Mouse (Mus musculus) hindbrain, embryonic 13.5 days (tissue): Measurements from ENCODE around the gene Apol7e. TPM values are rescaled to one million over a fixed set of nuclear protein-coding genes. Genes with fewer than 3 reads are reported as not detected.
"Not testable (repeated sequence)": the region's sequence is repeated elsewhere in the genome, so short reads cannot be mapped to it uniquely, and the experiment has no call there.

ENCODE experiments used
- ATAC-seq: fragments of 200-750 bp; cut with Nextera tagmentation; 2 replicates; pipeline ENCODE4 v1.8.0; 2017; ENCODE audit warnings: moderate TSS enrichment; ENCODE audit not compliant: low FRiP score
- H3K27ac ChIP-seq: fragments of 300-500 bp; sonication (generic); 2 replicates; pipeline ENCODE4 v1.5.1; 2015; ENCODE audit warnings: inconsistent platforms, mild to moderate bottlenecking, moderate library complexity
- H3K27me3 ChIP-seq: fragments of 300-500 bp; sonication (generic); 2 replicates; pipeline ENCODE4 v1.6.1; 2015; ENCODE audit warnings: mild to moderate bottlenecking, inconsistent platforms
- H3K36me3 ChIP-seq: fragments of 300-500 bp; sonication (generic); 2 replicates; pipeline ENCODE4 v1.6.1; 2015; ENCODE audit warnings: mild to moderate bottlenecking, inconsistent platforms
- H3K4me1 ChIP-seq: fragments of 300-500 bp; sonication (generic); replicated peaks from 2 replicates; pipeline ENCODE4 v1.6.1; 2015; ENCODE audit warnings: inconsistent platforms
- H3K4me2 ChIP-seq: fragments of 300-500 bp; sonication (generic); 2 replicates; pipeline ENCODE4 v1.6.1; 2015; ENCODE audit warnings: inconsistent platforms, mild to moderate bottlenecking, moderate library complexity
- H3K4me3 ChIP-seq: fragments of 300-500 bp; sonication (generic); 2 replicates; pipeline ENCODE4 v1.5.1; 2015; ENCODE audit warnings: mild to moderate bottlenecking, inconsistent platforms
- H3K9ac ChIP-seq: fragments of 300-500 bp; sonication (generic); 2 replicates; pipeline ENCODE4 v1.6.1; 2015; ENCODE audit warnings: mild to moderate bottlenecking, inconsistent platforms
- H3K9me3 ChIP-seq: fragments of 300-500 bp; sonication (generic); 2 replicates; pipeline ENCODE4 v1.6.1; 2016; ENCODE audit warnings: inconsistent platforms
- WGBS: fragments of 180-500 bp; shearing (Covaris S2); methylation state at CpG from one replicate; pipeline ENCODE4 v1.1.7; 2015; 5-methylcytosine and 5-hydroxymethylcytosine counted together
- polyA plus RNA-seq: library from polyadenylated mRNA; unstranded; fragments of >200 nt; fragmentation: Nextera tagmentation; extraction: Ambion mirVana; gene quantifications from 2 replicates; pipeline ENCODE4 v1.2.1, GENCODE M21; 2015

Apol7e gene
- polyA plus RNA-seq, 1 experiment from 2014 or later = not detected

DNA sequence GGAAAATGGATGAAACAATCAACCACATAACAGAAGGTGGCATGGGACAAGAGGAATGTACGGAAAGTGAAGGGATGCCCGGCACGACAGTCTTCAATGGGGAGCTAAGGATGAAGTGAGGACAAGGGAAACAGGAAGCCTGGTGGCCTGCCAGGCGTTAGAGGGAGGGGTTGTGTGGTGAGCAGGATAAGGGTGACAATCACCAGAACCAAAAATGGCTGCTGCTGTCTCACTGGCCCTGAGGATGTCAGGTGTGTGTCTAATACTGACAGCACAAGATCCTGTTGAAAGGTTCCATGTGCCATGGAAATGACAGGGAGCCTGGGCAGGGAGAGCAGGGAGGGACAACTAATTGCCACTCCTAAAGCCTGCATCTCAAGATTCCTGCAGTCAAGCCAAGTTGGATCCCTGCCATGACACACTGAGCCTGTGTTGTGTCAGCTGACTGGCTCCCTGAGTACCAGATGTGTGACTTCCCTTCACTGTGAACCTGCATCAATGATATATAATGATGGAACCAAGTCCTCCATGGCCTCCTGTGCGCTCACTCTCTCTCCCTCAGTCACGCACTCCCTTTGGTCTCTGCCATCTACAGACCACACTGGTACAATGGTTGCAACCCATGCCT is 26.9 kb downstream of the Apol7e start:
- not testable (repeated sequence) for H3K36me3 ChIP-seq, H3K27me3 ChIP-seq, H3K4me3 ChIP-seq, ATAC-seq, H3K9ac ChIP-seq, H3K4me1 ChIP-seq, H3K27ac ChIP-seq, H3K4me2 ChIP-seq, H3K9me3 ChIP-seq
- WGBS = 83% methylated on average over 6 of the region's 6 CpGs

DNA sequence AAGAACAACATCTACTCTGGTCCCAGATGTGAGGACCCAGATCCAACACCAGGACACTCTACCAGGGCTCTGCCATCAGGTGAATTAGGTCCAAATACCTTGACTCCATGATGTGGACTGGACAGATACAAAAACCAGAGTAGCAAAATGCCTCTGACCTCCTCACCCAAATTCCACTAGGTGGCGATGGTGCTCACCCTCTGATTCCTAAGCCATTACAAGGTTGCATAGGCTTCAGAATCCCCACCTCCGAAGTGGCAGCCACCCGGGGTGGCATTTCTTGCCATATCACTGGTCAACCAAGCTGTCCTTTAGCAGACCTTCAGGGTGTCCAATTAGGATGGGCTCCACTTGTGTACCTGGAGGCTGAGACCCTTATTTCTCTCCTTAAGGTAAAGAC is 28.5 kb downstream of the Apol7e start:
- H3K27ac ChIP-seq, H3K9me3 ChIP-seq, H3K4me2 ChIP-seq, H3K36me3 ChIP-seq, H3K27me3 ChIP-seq, H3K9ac ChIP-seq, H3K4me1 ChIP-seq, ATAC-seq, H3K4me3 ChIP-seq: not testable (repeated sequence)
- 14% methylated on average over 3 of the region's 3 CpGs for WGBS

DNA sequence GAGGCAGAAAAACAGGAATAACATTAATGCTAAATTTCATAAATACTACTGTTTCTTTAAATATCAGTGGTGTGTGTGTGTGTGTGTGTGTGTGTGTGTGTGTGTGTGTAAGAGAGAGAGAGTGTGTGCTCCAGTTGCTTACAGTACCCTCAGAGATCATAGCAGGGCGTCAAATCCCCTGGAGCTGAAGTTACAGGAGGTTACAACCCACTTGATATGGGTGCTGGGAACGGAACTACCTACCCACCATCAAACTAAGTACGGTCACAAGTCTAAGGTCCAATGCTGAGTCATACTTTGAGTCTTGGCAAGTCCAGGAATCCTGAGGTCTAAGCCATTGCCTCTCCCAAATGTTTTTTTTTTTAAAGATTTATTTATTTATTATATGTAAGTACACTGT is 29.1 kb downstream of the Apol7e start:
- H3K36me3 ChIP-seq, H3K27me3 ChIP-seq, H3K4me1 ChIP-seq, H3K9me3 ChIP-seq, ATAC-seq, H3K27ac ChIP-seq, H3K4me2 ChIP-seq, H3K9ac ChIP-seq, H3K4me3 ChIP-seq: not testable (repeated sequence)
- WGBS = 93% methylated on average over 3 of the region's 3 CpGs

DNA sequence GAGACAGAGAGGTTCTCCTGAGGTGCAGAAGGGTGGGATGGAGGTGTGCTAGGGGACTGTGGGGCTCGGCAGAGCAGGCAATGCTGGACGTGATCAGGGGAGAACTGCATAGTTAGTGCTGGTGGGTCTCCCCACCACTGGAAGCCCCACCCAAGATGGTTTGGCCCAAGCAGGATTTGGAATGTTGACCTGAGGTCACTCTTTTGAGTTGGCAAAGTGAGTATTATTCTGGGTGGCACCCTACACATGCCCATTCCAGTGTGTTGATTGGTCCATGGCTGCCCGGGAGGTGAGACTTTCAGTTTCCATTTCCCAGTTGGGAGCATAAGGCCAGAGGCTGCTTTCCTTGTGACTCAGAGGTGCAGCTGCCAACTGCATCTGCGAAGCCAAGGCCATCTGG is 30.1 kb downstream of the Apol7e start, which contains the start of gene Apol9b:
Gene Apol9b, plus strand, starts transcription at position 301 of the 400 bp plus-strand sequence.
- not testable (repeated sequence) for H3K9me3 ChIP-seq, H3K27me3 ChIP-seq, H3K9ac ChIP-seq, H3K4me2 ChIP-seq, H3K4me3 ChIP-seq, H3K27ac ChIP-seq, ATAC-seq, H3K36me3 ChIP-seq, H3K4me1 ChIP-seq
- 75% methylated on average over 2 of the region's 4 CpGs for WGBS

DNA sequence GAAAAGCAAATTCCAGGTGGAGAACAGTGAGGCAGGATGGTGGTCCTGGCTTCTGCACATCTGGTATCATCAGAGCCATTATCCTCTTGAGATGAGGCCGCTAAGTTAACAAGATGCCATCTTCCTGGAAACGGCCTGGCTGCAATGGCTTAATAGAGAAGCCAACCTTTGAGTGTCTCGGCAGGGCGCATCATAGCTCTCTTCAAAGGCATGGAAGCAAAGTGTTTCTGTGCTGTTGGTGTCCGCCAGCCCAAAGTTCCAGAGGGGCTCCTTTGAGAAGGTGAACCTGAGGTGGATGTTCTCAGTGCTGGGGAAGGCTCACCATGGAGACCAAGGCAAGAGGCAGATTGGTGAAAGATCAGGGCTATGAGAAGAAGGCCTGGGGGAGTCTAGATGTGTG is 32.9 kb downstream of the Apol7e start:
- H3K4me1 ChIP-seq = no peaks in the 10 kb centered on the region
- H3K4me2 ChIP-seq = no peak overlapping the region
- H3K27ac ChIP-seq = no peak overlapping the region
- no peaks in the 10 kb centered on the region for H3K9me3 ChIP-seq
- H3K9ac ChIP-seq = no peak overlapping the region
- no peak overlapping the region for H3K4me3 ChIP-seq
- ATAC-seq = no peak
- 89% methylated on average over 5 of the region's 5 CpGs for WGBS
- no peaks in the 10 kb centered on the region for H3K27me3 ChIP-seq
- no peaks in the 10 kb centered on the region for H3K36me3 ChIP-seq

DNA sequence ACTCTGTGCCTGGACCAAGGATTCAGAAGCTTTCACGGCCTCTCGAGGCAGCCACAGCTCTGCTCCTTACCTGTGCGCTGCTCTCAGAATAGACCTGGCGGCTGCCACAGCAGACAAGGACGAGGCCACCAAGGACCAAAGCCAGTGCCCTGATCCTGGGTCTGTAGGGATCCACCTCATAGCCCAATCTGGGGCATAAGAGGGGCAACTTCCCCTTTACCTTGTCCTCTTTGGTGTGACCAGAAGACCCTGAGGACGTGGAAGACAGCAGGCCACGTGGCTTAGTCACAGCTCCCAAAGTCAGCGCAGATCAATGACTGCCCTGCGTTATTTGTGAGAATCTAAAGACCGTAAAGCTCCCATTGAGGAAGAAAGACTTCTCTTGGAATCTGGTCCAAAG is 34.2 kb downstream of the Apol7e start:
- not testable (repeated sequence) for H3K4me3 ChIP-seq, H3K36me3 ChIP-seq, H3K27me3 ChIP-seq, H3K4me1 ChIP-seq, ATAC-seq, H3K9me3 ChIP-seq, H3K9ac ChIP-seq, H3K4me2 ChIP-seq, H3K27ac ChIP-seq
- WGBS = 78% methylated on average over 10 of the region's 10 CpGs

DNA sequence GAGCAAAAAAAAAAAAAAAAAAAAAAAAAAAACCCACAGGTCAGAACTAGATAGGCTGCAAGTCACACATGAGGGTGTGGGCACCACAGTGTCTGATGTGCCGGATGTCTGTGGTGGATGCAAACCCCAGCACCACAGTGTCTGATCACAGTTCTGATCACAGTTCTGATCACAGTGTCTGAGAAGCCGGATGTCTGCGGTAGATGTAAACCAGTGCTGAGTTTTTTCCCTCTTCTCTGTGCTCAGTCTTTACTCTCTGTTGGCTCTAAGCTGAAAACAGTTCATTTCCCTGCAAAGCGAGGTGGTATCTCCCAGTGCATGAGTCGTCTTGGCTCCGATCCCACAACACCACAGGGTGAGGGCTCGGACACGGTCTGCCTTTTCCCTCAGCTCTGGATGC is 34.7 kb downstream of the Apol7e start:
- not testable (repeated sequence) for H3K27ac ChIP-seq, H3K9me3 ChIP-seq, H3K36me3 ChIP-seq, H3K4me2 ChIP-seq, H3K27me3 ChIP-seq, H3K9ac ChIP-seq, H3K4me3 ChIP-seq, H3K4me1 ChIP-seq, ATAC-seq
- WGBS = 85% methylated on average over 8 of the region's 8 CpGs

DNA sequence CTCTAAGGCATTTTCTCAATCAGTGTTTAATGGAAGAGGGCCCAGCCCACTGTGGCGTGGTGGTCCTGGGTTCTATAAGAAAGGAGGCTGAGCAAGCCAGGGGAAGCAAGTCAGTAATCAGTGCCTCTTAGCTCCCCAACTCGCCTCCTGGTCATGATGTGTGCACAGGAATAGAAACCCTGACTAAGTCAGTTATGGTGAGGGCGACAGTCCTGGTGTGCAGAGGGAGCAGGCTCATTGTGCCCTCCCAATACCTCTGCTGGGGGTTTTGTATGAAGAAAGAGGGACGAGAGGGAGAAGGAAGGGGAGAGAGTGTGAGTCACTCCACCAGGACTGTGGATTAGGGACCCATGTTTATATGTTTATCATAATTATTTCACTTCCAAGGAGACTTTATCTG is 35.2 kb downstream of the Apol7e start:
- not testable (repeated sequence) for H3K4me2 ChIP-seq, ATAC-seq, H3K9me3 ChIP-seq, H3K4me3 ChIP-seq, H3K4me1 ChIP-seq, H3K27ac ChIP-seq, H3K36me3 ChIP-seq, H3K27me3 ChIP-seq, H3K9ac ChIP-seq
- 72% methylated on average over 4 of the region's 4 CpGs for WGBS

DNA sequence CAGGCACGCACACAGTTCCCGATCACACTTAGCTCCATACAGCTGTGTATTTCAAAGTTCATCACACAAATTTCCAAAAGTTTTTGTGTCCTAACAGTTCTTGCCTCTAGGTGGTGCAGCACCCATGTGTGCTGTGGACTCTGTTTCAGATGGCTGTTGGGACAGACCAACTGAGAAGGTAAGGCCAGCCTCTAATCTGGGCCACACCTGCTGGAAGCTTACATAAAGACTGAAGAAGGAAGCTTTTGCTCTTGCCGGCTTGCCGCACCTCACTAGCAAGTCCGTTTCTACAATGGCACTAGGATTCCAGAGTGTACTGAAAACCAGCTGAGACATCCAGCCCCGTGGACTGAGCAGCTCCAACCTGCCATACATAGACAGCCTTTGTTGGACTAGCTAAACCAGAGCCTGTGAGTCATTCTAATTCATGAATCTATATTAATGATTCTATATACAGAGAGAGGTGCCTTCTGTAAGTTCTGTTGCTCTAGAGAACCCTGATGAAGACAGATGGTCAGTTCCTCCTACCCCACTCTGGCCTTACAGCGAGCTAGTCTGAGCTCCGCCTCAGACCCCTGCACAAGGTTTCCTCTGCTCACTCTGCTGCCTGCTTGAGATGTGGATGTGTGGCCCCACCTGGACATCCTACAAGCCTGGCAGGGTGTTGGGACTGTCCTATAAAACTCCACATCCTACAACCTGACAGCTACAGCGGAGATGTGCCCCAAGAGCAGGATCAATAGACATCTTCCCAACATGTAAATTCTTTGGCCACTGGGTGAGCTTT is 42.0 kb downstream of the Apol7e start:
- Histone ChIP-seq H3K27me3 (no peaks in the 10 kb centered on the region), H3K4me1 (no peaks in the 10 kb centered on the region), H3K9ac (no peak overlapping the region), H3K9me3 (0 out of 2 replicates have a peak, but pooled peaks cover 4% of the 10 kb centered on the region), H3K27ac (no peak overlapping the region), H3K36me3 (no peaks in the 10 kb centered on the region), H3K4me3 (no peak overlapping the region), H3K4me2 (no peak overlapping the region)
- no peak for ATAC-seq
- WGBS = 79% methylated on average over 9 of the region's 9 CpGs

DNA sequence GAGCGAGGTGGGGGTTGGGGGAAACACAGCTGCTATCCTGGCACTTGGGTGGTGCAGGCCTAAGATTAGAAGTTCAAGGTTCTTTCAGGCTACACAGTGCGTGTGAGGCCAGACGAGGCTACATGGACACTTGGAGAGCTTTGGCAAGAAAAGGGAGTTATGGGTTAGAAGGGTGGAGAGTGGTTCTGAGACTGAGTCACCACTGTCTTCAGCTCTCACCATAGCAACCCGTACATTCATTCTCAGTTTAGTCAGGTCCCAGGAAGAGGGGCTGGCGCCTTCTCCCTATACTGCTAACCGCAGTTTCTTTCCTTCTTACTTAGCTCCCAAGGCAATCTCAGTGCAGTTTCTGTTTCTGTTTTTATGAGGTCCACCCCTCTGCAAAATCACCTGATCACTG is 42.9 kb downstream of the Apol7e start:
- not testable (repeated sequence) for H3K9me3 ChIP-seq, H3K36me3 ChIP-seq, H3K4me3 ChIP-seq, H3K27me3 ChIP-seq, H3K9ac ChIP-seq, H3K4me1 ChIP-seq, H3K4me2 ChIP-seq, H3K27ac ChIP-seq, ATAC-seq
- WGBS = 92% methylated on average over 6 of the region's 6 CpGs

DNA sequence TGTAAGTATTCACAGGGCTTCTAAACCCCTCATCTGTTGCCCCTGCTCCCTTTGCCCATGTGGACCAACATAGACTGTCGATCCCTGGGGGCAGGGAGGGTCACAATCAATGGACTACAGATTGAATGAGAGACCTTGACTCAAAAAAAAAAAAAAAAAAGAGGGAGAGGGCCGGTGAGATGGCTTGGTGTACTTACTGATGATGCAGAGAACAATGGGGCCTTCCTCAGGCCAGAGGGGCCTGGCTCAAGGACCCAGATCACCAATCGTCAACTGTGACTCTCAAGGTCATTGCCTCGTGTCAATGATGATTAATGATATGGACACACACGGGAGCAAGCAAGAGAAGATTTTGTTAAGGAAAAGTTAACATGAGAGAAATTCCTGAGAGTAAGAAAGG is 46.0 kb downstream of the Apol7e start:
- Histone ChIP-seq H3K9me3 (0 out of 2 replicates have a peak, but pooled peaks cover 4% of the 10 kb centered on the region), H3K9ac (no peak overlapping the region), H3K36me3 (no peaks in the 10 kb centered on the region), H3K27ac (no peak overlapping the region), H3K4me2 (no peak overlapping the region), H3K27me3 (no peaks in the 10 kb centered on the region), H3K4me3 (no peak overlapping the region), H3K4me1 (no peaks in the 10 kb centered on the region)
- 43% methylated on average over 5 of the region's 5 CpGs for WGBS
- no peak for ATAC-seq

DNA sequence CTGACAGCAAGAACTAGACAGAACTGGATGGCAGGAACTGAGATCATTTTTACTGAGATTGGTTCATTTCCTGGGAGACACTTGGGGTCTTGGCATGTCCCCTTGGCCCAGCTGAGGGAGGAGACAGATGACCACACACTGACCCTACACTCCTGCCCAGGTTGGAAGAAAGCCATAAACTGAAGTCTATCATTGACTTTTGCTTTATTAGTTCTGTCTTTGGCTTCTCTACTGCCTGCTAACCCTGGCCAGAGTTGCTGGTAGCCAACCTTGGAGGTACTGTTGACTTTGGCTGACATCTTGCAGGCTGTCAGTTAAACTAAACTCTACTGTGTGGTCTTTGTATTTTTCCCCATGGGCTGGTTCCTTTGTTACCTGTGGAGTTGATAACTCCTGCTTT is 46.4 kb downstream of the Apol7e start:
- no peak overlapping the region for H3K4me3 ChIP-seq
- H3K4me2 ChIP-seq = no peak overlapping the region
- no peaks in the 10 kb centered on the region for H3K4me1 ChIP-seq
- ATAC-seq = no peak
- H3K9me3 ChIP-seq = 0 out of 2 replicates have a peak, but pooled peaks cover 4% of the 10 kb centered on the region
- no peaks in the 10 kb centered on the region for H3K27me3 ChIP-seq
- no peaks in the 10 kb centered on the region for H3K36me3 ChIP-seq
- H3K9ac ChIP-seq = no peak overlapping the region
- no peak overlapping the region for H3K27ac ChIP-seq

DNA sequence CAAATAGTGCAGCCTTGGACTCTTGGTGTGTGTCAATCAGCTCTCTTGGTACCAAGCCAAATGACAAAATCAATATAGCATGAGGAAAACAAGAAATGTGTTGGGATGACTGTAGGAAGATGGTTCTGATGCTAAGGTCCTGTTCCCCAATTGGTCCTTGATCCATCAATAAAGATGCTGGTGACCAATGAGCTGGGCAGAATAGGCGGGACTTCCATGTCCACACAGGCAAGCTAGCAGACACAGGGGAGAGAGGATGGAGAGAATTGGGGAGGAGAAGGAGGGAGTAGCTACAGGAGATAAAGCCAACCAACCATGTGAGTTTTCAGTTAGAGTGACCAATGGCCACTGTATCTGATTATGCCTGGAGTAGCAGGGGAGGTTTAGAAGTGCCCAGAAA is 47.7 kb downstream of the Apol7e start:
- H3K9me3 ChIP-seq = 0 out of 2 replicates have a peak, but pooled peaks cover 4% of the 10 kb centered on the region
- 81% methylated on average over 1 of the region's 1 CpGs for WGBS
- ATAC-seq = no peak
- H3K9ac ChIP-seq = no peak overlapping the region
- H3K27ac ChIP-seq = no peak overlapping the region
- H3K27me3 ChIP-seq = no peaks in the 10 kb centered on the region
- H3K36me3 ChIP-seq = no peaks in the 10 kb centered on the region
- no peak overlapping the region for H3K4me3 ChIP-seq
- no peaks in the 10 kb centered on the region for H3K4me1 ChIP-seq
- no peak overlapping the region for H3K4me2 ChIP-seq
